Mouse (Mus musculus): ENCODE measurements around the gene Nsun2. TPM values are rescaled to one million over a fixed set of nuclear protein-coding genes. Genes with fewer than 3 reads are reported as not detected.
"Not testable (repeated sequence)": the region's sequence is repeated elsewhere in the genome, so short reads cannot be mapped to it uniquely, and the experiment has no call there.

The Nsun2 gene
- total RNA-seq, 2 experiments from 2014 or later: 33.5 to 38.2 TPM

DNA sequence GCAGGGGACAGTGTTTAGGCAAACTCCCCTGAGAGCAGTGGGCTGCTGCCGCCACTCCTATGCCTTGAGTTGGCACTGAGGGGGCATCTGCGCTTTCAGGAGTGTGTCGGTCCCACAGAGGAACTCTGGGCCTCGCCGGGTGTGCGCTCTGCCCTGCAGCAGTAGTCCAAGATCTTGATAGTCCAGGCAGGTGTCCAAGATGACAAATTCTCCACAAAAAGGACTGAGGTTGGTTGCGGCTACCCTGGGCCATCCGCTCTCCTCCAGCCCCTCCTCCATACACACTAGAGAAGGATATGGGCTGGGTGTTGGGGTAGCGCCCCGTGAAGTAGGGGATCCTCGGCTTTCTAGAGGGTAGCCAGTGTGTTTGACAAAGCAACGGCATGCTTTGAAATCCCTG lies 10.0 kb downstream of the Nsun2 start:
- DNase-seq (ENCODE audit: low spot score): no peak
- intact Hi-C loops (cut with DNase I): no loop called here

DNA sequence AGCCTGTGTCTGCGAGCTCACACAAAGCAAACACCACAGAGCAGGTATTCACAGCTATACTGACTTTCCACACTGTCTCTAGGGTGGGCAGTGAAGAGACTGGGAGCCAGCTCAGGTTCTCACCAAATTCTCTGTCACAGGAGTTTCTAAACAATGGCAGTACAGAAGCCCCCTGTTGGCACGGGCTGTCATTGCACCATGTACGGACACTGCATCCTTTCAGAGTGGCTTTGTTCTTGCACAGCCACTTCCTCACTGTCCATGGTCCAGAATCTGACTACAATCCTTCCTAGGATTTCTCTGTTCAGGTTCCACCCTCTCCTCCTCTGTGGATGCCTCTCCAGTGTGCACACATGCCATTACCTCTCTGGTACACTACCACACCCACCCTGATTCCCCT lies 11.5 kb downstream of the Nsun2 start:
- DNase-seq (ENCODE audit: low spot score): no peak
- intact Hi-C loops (cut with DNase I): loop anchor here (2.0 kb wide), 1 partner anchor 34 kb away; no protein-coding TSS in a partner anchor

DNA sequence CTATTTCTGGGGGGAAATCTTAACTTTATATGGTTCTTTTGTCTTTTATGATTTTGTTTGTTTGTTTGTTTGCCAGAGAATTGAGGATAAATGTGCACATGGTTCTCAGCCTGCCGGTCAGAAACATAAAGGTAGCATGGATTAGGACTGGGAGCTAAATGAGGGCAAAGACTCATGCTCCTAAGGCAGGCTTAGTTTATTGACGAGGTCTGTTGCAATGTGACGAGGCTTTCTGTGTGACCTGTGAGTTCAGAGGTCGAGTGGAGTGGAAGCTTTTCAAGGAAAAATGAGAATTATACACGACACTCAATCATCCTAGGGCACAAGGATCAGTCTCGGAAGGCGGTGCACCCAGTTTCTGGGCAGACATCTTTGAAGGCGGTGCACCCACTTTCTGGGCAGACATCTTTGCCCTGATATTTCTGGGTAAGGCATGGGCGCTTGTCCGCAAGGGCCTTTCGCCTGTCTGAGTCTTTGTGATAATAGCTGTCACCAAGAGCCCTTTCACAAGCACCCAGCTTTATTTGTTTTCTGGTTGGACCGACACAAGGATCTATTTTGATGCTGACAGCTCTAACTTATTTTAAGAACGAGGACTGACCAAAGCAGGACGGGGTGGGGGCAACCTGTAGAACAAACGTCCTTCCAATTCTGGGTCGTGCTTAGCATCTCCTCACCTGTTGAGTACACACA lies 14.1 kb downstream of the Nsun2 start:
- DNase-seq (ENCODE audit: low spot score): no peak

DNA sequence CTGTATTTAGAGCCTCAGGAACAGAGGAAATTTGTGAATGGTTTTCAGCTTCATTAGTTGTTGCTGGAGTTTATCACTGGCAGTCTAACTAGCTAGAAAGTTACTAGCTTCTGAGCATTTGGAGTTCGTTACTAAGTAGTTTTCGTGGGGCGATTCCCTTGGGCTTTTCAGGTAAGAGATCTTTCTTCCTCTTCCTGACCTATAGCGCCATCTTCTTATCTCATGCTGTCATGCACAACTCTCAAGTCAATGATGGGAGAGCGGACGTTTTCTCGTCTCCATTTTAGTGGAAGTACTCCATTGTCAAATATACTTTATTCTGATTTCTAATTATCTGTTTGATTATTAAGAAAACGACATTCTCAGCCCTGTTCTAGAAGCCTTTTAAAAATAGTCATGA lies 16.4 kb downstream of the Nsun2 start:
- intact Hi-C loops (cut with DNase I): loop anchor here (5.0 kb wide), 1 partner anchor 62 kb away; the partner anchor contains the start of gene Srd5a1
- DNase-seq (ENCODE audit: low spot score): no peak

More for the DNA sequence above, 14.1 kb downstream of the Nsun2 start:
- intact Hi-C loops (cut with DNase I): no loop called here

DNA sequence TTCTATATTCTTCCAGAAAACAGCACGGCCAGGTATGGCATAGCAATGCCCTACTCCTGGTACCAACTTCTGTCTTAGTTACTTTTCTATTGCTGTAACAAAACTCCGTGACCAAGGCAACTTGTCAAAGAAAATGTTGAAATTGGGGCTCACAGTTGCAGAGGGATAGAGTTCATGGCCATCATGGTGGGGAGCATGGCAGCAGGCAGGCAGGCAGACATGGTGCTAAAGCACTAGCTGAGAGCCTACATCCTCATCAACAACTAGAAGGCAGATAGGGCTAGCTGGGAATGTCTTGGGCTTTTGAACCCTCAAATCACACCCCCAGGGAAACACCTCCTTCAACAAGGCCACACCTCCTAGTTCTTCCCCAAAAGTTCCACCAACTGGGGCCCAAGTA lies 17.3 kb downstream of the Nsun2 start:
- intact Hi-C loops (cut with DNase I): loop anchor here (5.0 kb wide), 1 partner anchor 61 kb away; the partner anchor contains the start of gene Srd5a1
- no peak for DNase-seq (ENCODE audit: low spot score)

DNA sequence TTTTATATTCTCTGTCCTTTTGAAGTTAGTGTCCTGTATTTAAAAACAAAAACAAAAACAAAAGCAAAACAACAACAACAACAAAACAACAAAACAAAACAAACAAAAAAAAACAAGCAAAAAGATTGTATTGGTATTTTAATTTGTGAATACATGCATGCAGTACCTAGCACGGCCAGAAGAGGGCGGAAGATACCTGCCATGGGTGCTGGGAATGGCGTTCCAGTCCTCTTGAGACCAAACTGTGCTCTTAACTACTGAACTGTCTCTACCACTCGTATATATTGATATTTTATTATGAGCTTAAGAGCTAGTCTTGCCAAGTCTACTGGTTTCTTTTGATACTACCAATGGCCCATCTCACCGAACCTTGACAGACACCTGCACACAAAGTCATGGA lies 19.5 kb downstream of the Nsun2 start:
- intact Hi-C loops (cut with DNase I): loop anchor here (1.0 to 5.0 kb wide), 2 partner anchors 59 to 102 kb away; partner anchors contain the start of gene Srd5a1
- no peak for DNase-seq (ENCODE audit: low spot score)

DNA sequence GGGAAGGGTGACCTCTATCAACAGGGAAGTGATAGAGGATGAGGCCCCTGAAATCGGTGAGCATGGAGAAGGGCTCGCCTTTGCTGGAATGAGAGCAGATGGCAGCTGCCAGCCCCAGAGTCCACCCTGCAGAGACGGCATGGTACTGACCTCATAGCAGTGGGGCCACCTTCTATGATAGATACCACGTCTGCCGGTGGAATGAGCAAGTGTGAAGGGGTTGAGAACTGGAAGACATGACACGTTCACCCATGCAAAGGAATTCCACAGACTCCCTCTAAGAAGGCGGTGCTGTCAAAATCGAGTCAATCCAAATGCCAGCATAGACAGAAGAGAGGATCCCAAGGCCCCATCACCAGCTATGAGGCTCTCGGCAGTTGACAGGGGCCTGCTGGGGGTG lies 20.7 kb downstream of the Nsun2 start:
- intact Hi-C loops (cut with DNase I): loop anchor here (5.0 kb wide), 1 partner anchor 58 kb away; the partner anchor contains the start of gene Srd5a1
- DNase-seq (ENCODE audit: low spot score): no peak

DNA sequence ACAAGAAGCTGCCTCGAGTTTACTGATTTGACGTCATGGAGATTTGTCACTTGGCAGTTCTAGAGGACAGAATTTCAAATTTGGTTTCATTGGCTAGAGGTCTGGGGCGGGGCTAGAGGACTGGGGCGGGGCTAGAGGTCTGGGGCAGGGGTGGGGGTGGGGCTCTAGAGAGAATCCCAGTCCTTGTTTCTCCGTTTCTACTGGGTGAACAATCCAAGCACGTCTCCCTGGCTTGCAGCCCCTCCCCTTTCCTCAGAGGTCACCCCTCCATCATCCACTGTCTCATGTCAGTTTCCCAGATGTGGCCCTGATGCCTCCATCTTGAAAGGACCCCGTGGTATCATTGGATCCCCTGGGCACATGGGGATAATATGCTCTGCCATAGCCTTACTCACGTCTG lies 21.5 kb downstream of the Nsun2 start:
- intact Hi-C loops (cut with DNase I): no loop called here
- no peak for DNase-seq (ENCODE audit: low spot score)

DNA sequence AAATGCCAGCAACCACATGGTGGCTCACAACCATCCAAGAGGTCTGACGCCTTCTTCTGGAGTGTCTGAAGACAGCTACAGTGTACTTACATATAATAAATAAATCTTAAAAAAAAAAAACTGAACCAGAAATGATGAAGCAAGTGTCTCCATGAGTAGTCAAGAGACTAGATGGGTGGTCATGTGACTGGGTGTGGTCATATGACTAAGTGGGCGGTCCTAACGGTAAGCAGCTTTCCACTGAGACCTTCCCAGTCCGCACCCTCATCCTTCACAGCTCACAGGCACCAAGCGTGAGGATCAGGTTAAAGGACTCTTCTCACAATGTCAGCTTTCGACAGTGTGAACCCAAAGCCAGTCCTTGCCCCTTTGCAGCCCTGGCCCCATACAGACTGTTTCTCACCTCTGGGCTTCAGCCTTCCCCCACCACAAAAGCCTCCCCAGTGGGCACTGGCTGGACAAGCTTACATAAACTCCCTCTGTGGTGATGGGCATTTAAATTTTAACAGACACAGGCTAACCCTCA lies 22.5 kb downstream of the Nsun2 start:
- intact Hi-C loops (cut with DNase I): no loop called here
- no peak for DNase-seq (ENCODE audit: low spot score)

DNA sequence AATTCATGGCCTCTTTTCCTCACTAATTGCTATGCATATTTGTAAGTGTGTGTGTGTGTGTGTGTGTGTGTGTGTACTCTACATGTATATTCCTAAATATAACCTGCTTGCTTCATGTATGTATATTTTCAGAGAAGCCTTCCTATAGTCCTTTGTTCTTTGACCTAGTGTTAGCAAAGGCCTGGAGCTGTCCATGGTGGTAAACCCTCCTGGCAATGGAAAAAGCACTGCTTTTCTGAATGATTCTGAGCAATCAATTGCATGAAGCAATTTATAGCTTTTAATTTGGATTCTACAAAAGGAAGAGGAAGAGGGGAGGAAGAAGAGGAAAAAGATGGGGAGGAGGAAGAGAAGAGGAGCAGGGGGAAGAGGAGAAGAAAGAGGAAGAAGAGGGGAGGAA lies 23.2 kb downstream of the Nsun2 start:
- intact Hi-C loops (cut with DNase I): no loop called here
- DNase-seq (ENCODE audit: low spot score): no peak

DNA sequence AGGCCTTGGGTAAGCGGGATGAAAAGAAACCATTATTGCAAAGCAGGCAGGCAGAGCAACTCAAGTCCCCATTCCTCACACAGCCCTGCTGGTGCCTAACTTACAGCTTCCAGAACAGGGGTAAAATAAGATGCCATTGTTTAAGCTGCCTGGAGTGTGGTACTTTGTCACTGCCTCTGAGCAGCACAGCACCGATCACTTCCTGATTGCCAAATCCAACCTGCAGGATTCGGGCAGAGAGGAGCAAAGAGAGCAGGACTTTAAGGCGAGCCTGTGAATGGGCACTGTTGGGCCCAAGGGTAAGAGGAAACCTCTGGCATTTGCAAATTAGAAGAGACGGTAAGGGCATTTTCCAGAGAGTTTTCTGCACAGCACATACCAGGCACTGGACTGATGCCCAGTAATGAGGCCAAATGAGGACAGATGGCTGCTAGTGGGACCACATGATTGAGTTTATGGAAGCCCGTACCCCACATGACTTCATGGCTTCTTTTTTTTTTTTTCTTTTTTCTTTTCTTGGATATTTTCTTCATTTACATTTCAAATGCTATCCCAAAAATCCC lies 24.6 kb downstream of the Nsun2 start:
- no peak for DNase-seq (ENCODE audit: low spot score)
- intact Hi-C loops (cut with DNase I): no loop called here

DNA sequence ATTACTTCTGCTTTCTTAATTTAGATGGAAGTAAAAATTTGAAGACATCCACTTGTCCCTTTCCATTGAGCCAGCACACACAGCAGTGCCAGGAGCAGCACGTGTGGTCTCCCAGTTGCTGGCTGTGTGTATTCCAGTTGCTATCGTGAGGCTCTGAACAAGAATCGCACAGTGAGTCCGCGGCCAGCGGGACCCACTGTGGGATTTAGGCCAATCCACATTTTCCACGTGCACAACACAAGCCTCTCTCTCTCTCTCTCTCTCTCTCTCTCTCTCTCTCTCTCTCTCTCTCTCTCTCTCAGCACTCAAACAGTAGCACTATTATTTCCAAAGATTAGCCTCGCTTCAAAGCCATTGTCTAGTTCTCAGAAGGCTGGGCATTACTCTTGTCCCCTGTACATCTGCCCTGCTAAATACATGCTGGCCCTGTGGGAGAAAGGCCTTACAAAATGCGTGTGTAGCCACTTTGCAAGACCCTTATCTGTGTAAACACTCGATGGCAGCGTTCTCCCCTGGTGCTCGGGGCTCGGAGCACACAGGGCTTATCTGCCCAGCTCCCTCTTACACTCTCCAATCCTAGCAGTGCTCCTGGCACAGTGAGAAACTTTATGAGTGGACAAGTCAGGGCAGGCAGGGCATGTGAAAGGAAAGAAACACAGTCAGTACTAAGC lies 25.9 kb downstream of the Nsun2 start:
- DNase-seq (ENCODE audit: low spot score): no peak
- intact Hi-C loops (cut with DNase I): no loop called here

DNA sequence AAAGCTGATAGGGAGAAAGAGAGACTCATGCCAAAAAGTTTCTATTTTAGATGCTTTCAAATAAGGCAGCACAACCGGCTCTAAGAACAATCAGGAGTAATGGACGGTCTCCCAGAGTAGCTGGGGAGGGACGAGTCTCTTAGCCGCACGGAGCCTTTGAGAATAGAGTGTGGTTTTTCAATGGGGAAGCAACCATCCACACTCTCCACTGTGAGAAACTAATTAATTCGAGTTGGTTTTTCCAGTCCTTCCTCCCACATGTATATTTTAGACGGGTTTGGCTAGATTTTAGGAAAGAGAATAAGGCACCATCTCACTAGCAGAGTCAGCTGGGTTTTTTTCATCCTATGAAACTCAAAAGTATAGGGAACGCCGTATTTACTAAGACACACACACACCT lies 28.5 kb downstream of the Nsun2 start:
- intact Hi-C loops (cut with DNase I): no loop called here
- DNase-seq (ENCODE audit: low spot score): no peak

DNA sequence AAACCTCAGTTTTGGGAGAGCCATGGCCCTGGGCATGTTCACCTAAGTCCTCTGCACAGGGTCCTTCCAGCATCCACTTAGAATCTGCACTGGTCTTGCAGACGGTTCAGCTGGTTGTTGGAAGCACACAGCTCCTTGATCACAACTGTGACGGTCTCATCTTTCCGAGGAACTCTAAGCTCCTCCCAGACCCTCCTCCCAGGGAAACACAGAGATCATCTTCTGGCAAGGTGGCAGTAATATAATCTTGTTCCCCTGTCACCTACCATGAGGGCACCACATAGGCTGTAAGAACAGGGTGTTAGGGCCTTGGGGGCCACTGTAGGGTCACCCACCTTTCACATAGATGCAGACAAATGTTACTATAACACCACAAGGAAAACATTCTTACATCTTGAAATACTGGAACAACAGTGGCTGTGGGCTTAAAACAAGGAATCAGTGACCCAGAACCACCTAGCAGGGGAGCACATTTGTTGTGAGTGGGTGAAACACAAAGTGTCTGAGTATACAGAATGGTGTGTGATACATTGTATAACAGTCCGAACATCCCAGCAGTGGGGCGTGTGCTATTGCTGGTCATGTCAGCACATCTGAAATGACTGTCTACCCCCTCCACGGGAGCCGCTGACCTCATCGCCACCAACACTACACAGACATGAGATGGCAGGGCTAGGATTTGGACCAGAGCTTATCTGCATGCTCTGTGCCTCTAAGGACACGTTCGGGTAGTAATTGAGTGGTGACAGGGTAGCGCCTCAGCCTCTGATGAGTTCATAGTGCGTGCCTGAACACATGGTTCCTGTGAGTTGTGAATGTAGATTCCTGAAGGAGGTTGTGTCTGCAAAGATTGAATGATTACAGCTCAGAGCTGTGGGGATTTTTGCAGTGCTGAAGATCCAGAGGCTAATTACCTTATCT lies 29.4 kb downstream of the Nsun2 start:
- intact Hi-C loops (cut with DNase I): no loop called here
- DNase-seq (ENCODE audit: low spot score): no peak

DNA sequence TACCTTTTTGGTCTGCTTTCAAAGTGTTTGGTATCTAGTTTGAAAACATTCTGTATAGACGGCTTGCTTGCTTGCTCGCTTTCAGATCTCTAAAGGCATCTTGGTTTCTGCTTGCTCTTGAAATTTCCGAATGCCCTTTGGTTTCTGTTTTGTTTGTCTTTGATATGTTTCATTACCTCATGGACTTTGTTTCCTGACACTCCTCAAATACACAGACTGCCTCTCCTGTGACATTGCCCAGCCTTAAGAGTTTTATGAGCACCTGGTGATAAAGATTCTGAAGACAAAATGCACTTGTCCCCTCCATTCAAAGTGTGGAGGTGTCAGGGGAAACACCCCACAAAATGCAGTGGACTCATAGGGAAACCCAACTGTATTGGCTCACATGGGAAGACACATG lies 30.4 kb downstream of the Nsun2 start:
- intact Hi-C loops (cut with DNase I): no loop called here
- no peak for DNase-seq (ENCODE audit: low spot score)

DNA sequence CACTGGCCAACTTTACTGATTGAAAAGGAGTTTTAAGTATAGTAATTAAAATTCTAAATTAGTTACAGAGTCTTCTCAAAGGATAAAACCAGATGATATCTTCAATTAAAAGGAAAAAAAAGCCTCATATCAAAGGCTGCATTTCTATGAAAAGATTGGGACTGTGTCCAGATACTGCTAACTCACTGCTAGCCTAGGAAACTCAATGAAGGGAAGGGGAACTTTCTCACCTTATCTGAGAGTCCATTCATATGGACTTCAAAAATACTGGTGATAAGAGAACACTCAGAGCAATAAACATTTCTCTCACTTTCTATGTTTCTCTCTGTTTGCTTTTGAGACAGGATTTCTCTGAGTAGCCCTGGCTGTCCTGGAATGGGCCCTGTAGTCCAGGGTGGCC lies 31.0 kb downstream of the Nsun2 start:
- DNase-seq (ENCODE audit: low spot score): no peak
- intact Hi-C loops (cut with DNase I): no loop called here

DNA sequence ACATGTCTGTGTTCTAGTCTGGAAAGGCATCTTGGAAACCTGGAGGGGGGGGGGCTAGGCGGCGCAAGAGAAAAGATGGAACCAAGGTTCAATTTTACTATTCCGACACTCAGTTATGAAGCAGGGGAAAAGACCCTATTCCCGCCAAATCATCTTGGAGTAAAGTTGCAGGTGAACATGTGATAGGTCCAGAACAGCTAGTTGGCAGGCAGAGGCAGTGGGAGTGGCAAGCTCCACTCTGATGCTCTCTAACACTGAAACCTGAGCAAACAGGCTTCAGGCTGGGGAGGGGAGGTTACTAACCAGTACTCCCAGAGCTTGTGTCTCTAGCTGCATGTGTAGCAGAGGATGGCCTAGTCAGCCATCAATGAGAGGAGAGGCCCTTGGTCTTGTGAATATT lies 31.9 kb downstream of the Nsun2 start:
- intact Hi-C loops (cut with DNase I); DNase-seq (ENCODE audit: low spot score): not testable (repeated sequence)

DNA sequence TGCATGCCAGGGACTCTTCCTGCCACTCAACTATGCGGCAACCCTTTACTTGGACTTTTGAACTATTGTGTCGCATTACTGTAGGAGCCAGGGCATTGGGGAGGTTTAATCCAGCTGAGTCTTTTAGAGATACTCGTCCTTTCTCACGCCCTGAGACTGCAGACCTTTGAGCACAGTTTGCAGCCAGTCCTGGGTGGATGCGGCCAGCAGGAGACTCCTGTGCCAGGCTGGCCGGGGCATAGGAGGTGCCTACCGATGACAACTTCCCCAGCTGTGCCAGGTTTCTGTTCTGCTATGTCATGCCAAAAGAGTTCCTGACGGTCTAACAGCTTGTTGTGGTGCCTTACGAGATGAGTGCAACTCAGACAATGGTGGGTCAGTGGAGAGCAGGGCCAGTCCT lies 35.7 kb downstream of the Nsun2 start:
- no peak for DNase-seq (ENCODE audit: low spot score)
- intact Hi-C loops (cut with DNase I): no loop called here

DNA sequence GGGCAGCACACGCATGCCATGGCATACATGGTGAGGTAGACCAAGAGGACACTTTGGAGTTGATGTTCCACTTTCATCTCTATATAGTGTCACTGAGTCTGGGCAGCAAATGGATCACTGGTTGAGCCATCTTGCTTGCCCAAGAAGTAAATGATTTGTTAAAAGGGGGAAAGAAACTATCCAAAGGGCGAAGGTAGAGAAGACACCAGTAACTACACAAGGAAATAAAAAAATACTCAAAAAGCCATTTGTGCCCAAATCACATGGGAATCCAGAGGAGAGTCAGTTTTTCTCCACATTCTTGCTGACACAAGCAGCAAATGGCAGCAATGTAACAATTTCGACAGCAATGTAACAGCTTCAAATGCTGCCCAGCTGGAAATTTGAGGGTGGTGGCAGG lies 39.0 kb downstream of the Nsun2 start:
- intact Hi-C loops (cut with DNase I): no loop called here

DNA sequence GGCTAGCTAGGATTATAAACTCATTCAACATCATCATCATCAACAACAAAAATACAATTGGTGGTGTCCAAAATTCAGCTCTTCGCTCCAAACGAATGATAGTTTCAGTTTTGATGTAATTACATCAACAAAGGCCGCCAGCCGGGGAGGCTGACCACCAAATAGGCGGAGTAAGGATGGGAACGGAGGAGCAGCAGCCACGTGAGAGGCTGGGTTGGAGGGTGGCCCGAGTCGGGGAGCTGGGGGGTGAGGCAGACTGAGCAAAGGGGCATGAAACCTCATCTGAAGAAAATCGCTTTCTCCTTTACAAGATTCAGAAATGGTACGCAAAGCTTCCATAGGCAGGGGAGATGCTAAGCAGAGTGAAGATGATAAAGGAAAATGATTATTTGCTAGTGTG lies 43.1 kb downstream of the Nsun2 start:
- no peak for DNase-seq (ENCODE audit: low spot score)
- intact Hi-C loops (cut with DNase I): no loop called here

More for the DNA sequence above, 39.0 kb downstream of the Nsun2 start:
- no peak for DNase-seq (ENCODE audit: low spot score)

Measured in heart, postnatal 25 days (tissue).